Mouse (Mus musculus) midbrain, embryonic 13.5 days (tissue): ENCODE data around the gene Gm20661. TPM values are rescaled to one million over a fixed set of nuclear protein-coding genes. Genes with fewer than 3 reads are reported as not detected.

Source experiments
- ATAC-seq: fragments of 200-750 bp; cut with Nextera tagmentation; 2 replicates; pipeline ENCODE4 v1.8.0; 2017; ENCODE audit warnings: mild to moderate bottlenecking, moderate TSS enrichment, moderate library complexity
- H3K27ac ChIP-seq: fragments of 300-500 bp; sonication (generic); 2 replicates; pipeline ENCODE4 v1.5.1; 2015; ENCODE audit warnings: inconsistent platforms, mild to moderate bottlenecking, moderate library complexity
- H3K27me3 ChIP-seq: fragments of 300-500 bp; sonication (generic); 2 replicates; pipeline ENCODE4 v1.6.1; 2015; ENCODE audit warnings: mild to moderate bottlenecking, inconsistent platforms
- H3K36me3 ChIP-seq: fragments of 300-500 bp; sonication (generic); 2 replicates; pipeline ENCODE4 v1.6.1; 2015; ENCODE audit warnings: mild to moderate bottlenecking, inconsistent platforms
- H3K4me1 ChIP-seq: fragments of 300-500 bp; sonication (generic); replicated peaks from 2 replicates; pipeline ENCODE4 v1.6.1; 2015; ENCODE audit warnings: inconsistent platforms
- H3K4me2 ChIP-seq: fragments of 300-500 bp; sonication (generic); replicated peaks from 2 replicates; pipeline ENCODE4 v1.6.1; 2015; ENCODE audit warnings: moderate library complexity, mild to moderate bottlenecking, inconsistent platforms
- H3K4me3 ChIP-seq: fragments of 300-500 bp; sonication (generic); replicated peaks from 2 replicates; pipeline ENCODE4 v1.5.1; 2015; ENCODE audit warnings: mild to moderate bottlenecking, inconsistent platforms
- H3K9ac ChIP-seq: fragments of 300-500 bp; sonication (generic); replicated peaks from 2 replicates; pipeline ENCODE4 v1.6.1; 2015; ENCODE audit warnings: mild to moderate bottlenecking, inconsistent platforms
- H3K9me3 ChIP-seq: fragments of 300-500 bp; sonication (generic); 2 replicates; pipeline ENCODE4 v1.6.1; 2016; ENCODE audit warnings: mild to moderate bottlenecking, inconsistent platforms
- WGBS: fragments of 180-500 bp; shearing (Covaris S2); methylation state at CpG from one replicate; pipeline ENCODE4 v1.1.7; 2015; 5-methylcytosine and 5-hydroxymethylcytosine counted together
- polyA plus RNA-seq: library from polyadenylated mRNA; unstranded; fragments of >200 nt; fragmentation: Nextera tagmentation; extraction: Ambion mirVana; gene quantifications from 2 replicates; pipeline ENCODE4 v1.2.1, GENCODE M21; 2015

The Gm20661 gene
- polyA plus RNA-seq, 1 experiment from 2014 or later = 1.3 TPM

DNA sequence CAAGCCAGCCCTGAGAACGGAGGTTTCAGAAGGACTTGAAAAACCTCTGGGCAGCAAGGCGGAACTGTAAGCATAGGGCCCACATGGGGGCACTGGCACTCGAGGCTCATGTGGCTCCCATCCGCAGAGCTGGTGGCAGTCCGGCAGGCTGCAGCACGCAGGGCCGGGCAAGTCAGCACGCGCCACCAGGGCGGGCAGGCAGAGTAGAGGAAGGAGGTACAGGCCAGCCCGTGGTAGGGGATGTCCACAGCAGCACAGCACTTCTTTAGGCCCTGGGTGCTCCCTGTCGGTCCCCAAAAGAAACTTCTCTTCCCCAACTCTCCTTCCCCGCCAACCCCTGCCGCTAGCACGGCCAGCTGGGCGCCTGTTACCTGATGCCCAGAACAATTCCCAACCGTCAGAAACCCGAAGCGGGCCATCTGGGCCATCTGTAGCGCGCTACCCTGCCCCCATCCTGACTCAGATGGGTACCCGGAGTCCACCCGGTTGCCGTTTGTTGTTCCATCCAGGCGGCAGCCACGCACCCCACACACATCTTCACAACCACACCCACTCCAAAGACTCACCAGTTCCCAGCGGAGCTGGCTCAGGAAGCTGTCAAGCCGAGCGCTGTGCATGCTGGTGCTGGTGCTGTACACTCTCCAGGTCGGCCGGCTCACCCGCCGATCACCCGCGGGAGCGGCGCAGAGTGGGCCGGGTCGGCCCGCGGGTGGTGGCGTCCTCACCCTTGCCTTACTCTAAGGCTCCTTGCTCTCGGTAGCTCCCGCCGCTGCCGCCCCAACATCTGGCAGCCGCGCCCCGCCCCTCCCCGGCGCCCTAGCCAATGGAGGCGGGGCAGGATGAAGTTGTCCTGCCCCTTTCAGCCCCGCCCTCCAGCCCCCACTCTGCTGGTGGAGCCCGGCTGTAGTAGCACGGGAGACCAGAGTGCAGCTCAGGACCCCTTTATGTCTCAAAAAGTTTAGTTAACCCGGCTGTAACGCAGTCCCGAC is 2.6 kb downstream of the Gm20661 start, which contains the start of gene Inka1:
Inka1 (minus strand) TSS at position 749 of the 989 bp plus-strand sequence.
- Histone ChIP-seq H3K9ac (peak within 1 kb of the TSS; percentile 71), H3K36me3 (no peaks in the 10 kb centered on the region), H3K27me3 (peaks cover 25% of the 10 kb centered on the region), H3K4me2 (peak within 1 kb of the TSS; percentile 76), H3K9me3 (no peaks in the 10 kb centered on the region), H3K4me1 (peaks cover 33% of the 10 kb centered on the region), H3K27ac (peak within 1 kb of the TSS; percentile 16; the same call in 1 of the 2 replicates), H3K4me3 (peak within 1 kb of the TSS; percentile 63)
- WGBS = under 1% methylated on average over 58 of the region's 58 CpGs
- ATAC-seq = peak; percentile 79

GRCm38 (mm10) chr9:107986376-107986775 is 3.5 kb downstream of the Gm20661 start:
- no peak overlapping the region for H3K27ac ChIP-seq
- 9% methylated on average over 18 of the region's 18 CpGs for WGBS
- H3K9me3 ChIP-seq = no peaks in the 10 kb centered on the region

DNA sequence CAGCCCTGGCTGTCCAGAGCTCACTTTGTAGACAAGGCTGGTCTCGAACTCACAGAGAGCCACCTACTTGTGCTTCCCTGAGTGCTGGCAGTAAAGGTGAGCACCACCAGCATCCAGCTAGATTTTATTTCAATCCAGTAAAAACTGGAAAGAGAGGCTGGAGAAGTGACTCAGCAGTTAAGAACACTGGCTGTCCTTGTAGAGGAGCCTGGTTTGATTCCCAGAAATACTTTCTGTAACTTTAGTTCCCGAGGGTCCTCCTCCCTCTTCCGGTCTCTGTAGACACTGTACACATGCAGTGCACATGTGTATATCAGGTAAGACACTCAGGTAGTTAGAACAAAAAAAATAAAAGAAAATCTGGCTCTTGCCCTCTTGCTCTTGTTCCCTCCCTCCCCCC is 5.1 kb downstream of the Gm20661 start:
- ATAC-seq = no peak
- Histone ChIP-seq H3K9me3 (no peaks in the 10 kb centered on the region), H3K27me3 (peaks cover 23% of the 10 kb centered on the region), H3K4me1 (peaks cover 24% of the 10 kb centered on the region), H3K4me3 (no peak overlapping the region), H3K9ac (no peak overlapping the region), H3K4me2 (no peak overlapping the region), H3K36me3 (no peaks in the 10 kb centered on the region), H3K27ac (no peak overlapping the region)
- WGBS = 89% methylated on average over 3 of the region's 3 CpGs

More at GRCm38 (mm10) chr9:107986376-107986775, 3.5 kb downstream of the Gm20661 start:
- H3K4me2 ChIP-seq = peak overlapping the region; percentile 76
- no peaks in the 10 kb centered on the region for H3K36me3 ChIP-seq
- peaks cover 25% of the 10 kb centered on the region for H3K27me3 ChIP-seq
- H3K4me3 ChIP-seq = peak overlapping the region; percentile 63; the same call in 1 of the 2 replicates
- H3K9ac ChIP-seq = no peak overlapping the region
- ATAC-seq = peak; percentile 65
- peaks cover 33% of the 10 kb centered on the region for H3K4me1 ChIP-seq

DNA sequence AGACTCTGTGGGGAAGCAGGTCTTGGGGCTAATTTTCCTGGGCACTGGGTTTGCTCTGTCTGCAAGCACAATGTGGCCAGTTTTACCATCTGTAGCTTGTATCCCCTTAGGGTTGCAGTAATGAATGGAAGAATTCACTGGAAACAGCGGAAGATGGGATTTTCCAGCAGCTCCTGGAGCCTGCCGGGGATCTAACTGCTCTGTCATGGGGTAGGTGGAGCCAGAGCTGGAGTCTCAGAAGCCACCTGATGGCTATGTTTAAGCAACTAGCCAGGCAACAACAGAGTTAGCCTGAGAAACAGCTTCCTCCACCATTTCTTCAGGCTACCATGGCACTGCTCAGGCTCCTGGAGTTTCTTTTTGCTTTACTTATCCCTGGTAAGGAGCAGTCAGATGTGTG is 9.3 kb downstream of the Gm20661 start, which contains the start of gene Cdhr4:
Cdhr4 (plus strand) TSS at position 301 of the 400 bp plus-strand sequence.
- Histone ChIP-seq H3K9ac (no peak within 1 kb of the TSS), H3K36me3 (no peaks in the 10 kb centered on the region), H3K4me1 (no peaks in the 10 kb centered on the region), H3K9me3 (no peaks in the 10 kb centered on the region), H3K4me3 (no peak within 1 kb of the TSS), H3K27ac (no peak within 1 kb of the TSS), H3K4me2 (no peak within 1 kb of the TSS), H3K27me3 (no peaks in the 10 kb centered on the region)
- WGBS = 75% methylated on average over 2 of the region's 2 CpGs
- ATAC-seq = no peak

GRCm38 (mm10) chr9:107993013-107993412 is 10.2 kb downstream of the Gm20661 start:
- H3K9ac ChIP-seq = no peak overlapping the region
- no peaks in the 10 kb centered on the region for H3K27me3 ChIP-seq
- no peak overlapping the region for H3K4me3 ChIP-seq
- ATAC-seq = no peak
- H3K27ac ChIP-seq = no peak overlapping the region
- 85% methylated on average over 11 of the region's 11 CpGs for WGBS
- H3K4me1 ChIP-seq = no peaks in the 10 kb centered on the region
- H3K36me3 ChIP-seq = no peaks in the 10 kb centered on the region
- no peaks in the 10 kb centered on the region for H3K9me3 ChIP-seq
- no peak overlapping the region for H3K4me2 ChIP-seq

GRCm38 (mm10) chr9:107994464-107994863 is 11.6 kb downstream of the Gm20661 start:
- 68% methylated on average over 2 of the region's 2 CpGs for WGBS
- H3K9me3 ChIP-seq = no peaks in the 10 kb centered on the region
- ATAC-seq = no peak
- H3K27ac ChIP-seq = no peak overlapping the region
- H3K4me1 ChIP-seq = no peaks in the 10 kb centered on the region
- H3K9ac ChIP-seq = no peak overlapping the region
- no peak overlapping the region for H3K4me3 ChIP-seq
- H3K27me3 ChIP-seq = no peaks in the 10 kb centered on the region
- H3K36me3 ChIP-seq = no peaks in the 10 kb centered on the region
- no peak overlapping the region for H3K4me2 ChIP-seq

DNA sequence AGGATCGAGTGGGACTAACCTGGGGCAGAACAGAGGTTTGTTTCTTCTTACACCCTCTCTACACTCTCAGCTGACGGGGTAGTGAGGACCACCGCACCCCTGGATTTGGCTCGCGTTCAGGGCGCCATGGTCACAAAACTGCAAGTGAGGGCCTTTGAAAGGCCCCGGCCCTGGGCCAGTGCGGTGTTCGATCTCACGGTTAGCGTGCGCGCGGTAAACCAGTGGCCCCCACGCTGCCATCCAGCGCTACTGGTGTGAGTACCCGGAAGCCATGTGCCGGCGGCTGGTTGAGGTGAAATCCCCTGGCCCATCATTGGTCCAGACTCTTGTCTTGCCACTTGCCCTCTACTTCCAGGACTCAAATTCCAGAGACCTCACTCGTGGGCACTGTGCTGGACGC is 12.7 kb downstream of the Gm20661 start:
- H3K9ac ChIP-seq = no peak overlapping the region
- no peaks in the 10 kb centered on the region for H3K27me3 ChIP-seq
- H3K9me3 ChIP-seq = no peaks in the 10 kb centered on the region
- no peak overlapping the region for H3K4me2 ChIP-seq
- no peak for ATAC-seq
- WGBS = 93% methylated on average over 21 of the region's 21 CpGs
- no peaks in the 10 kb centered on the region for H3K4me1 ChIP-seq
- no peak overlapping the region for H3K4me3 ChIP-seq
- H3K36me3 ChIP-seq = no peaks in the 10 kb centered on the region
- no peak overlapping the region for H3K27ac ChIP-seq

DNA sequence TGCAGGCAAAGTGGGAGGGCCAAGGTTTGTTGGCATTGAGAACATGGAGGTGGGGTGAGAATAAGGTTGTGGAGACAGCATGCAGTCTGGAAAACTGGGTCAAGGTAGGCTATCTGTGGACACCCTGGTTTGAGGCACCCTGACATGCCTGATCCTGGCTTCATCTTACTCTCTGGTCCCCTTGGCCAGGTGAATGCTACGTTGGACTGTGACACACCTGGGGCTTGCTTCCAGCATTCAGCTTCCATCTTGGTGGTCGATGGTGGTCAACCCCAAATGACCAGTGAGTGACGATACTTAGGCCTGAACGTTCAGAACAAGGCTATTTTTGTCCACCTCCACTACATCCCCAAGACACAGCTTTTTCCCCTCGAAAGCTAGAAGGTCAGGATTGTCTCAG is 13.2 kb downstream of the Gm20661 start, which contains the start of gene Gm20662:
Gm20662 (plus strand) TSS at position 301 of the 400 bp plus-strand sequence.
- Histone ChIP-seq H3K9ac (no peak within 1 kb of the TSS), H3K4me3 (no peak within 1 kb of the TSS), H3K9me3 (no peaks in the 10 kb centered on the region), H3K4me2 (no peak within 1 kb of the TSS), H3K4me1 (no peaks in the 10 kb centered on the region), H3K27ac (no peak within 1 kb of the TSS), H3K27me3 (no peaks in the 10 kb centered on the region), H3K36me3 (no peaks in the 10 kb centered on the region)
- no peak for ATAC-seq
- WGBS = 94% methylated on average over 5 of the region's 5 CpGs

DNA sequence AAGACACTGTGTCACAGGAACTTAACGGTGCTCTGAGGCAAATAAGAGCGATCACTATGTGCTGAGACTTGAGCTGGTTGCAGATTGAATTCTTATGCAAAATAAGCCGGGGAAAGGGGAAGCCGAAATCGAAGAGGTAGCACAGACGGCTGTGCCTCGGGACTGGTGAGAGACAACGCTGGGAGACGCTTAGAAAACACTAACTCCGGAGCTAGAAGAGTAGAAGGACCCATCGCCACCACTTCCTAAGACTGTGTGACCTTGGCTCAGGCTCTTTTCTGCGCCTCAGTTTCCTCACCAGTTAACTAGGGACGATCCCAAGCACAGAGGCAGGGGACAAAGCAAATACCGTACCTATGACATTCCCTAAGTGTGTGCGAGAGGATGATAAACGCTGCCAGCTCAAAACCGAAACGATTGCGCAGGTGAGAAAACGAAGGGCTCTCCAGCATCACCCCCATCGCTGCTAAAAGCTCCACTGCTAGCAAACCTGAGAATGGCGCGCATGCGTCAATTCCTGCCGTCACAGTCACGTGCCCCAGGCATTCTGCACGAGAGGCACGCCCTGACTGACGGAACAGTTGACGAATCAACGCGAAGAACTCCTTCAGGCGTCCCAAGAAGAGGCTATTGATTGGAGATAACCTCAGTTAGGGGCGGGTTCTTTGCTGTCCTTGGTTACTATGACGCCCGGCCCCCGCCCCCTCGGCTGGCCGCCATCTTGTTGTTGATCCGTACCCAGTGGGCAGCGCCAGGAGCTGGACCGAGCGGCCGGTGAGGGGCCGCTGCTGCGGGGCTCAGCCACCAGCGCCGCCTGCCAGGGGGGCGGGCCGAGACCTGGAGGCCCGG is 19.3 kb downstream of the Gm20661 start, which contains the start of gene Ip6k1:
Ip6k1 (plus strand) TSS at position 580 of the 849 bp plus-strand sequence.
- Histone ChIP-seq H3K9me3 (no peaks in the 10 kb centered on the region), H3K4me3 (peak within 1 kb of the TSS; percentile 94), H3K9ac (peak within 1 kb of the TSS; percentile 98), H3K27me3 (no peaks in the 10 kb centered on the region), H3K4me1 (peaks cover 40% of the 10 kb centered on the region), H3K4me2 (peak within 1 kb of the TSS; percentile 88), H3K36me3 (no peaks in the 10 kb centered on the region), H3K27ac (peak within 1 kb of the TSS; percentile 97)
- ATAC-seq = peak; percentile 98
- under 1% methylated on average over 51 of the region's 51 CpGs for WGBS

GRCm38 (mm10) chr9:108002778-108003530 is 20.1 kb downstream of the Gm20661 start:
- H3K36me3 ChIP-seq = no peaks in the 10 kb centered on the region
- H3K9me3 ChIP-seq = no peaks in the 10 kb centered on the region
- peak overlapping the region; percentile 98 for H3K9ac ChIP-seq
- H3K27me3 ChIP-seq = no peaks in the 10 kb centered on the region
- peak overlapping the region; percentile 88 for H3K4me2 ChIP-seq
- H3K27ac ChIP-seq = peak overlapping the region; percentile 97
- under 1% methylated on average over 50 of the region's 50 CpGs for WGBS
- peak overlapping the region; percentile 94 for H3K4me3 ChIP-seq
- peak; percentile 70; the same call in 1 of the 2 replicates for ATAC-seq
- peaks cover 40% of the 10 kb centered on the region for H3K4me1 ChIP-seq

- H3K4me2 ChIP-seq = peak overlapping the region; percentile 88
- H3K9ac ChIP-seq = peak overlapping the region; percentile 98
- H3K9me3 ChIP-seq = no peaks in the 10 kb centered on the region
- H3K27me3 ChIP-seq = no peaks in the 10 kb centered on the region
- 16% methylated on average over 8 of the region's 8 CpGs for WGBS
- H3K36me3 ChIP-seq = no peaks in the 10 kb centered on the region
- H3K4me1 ChIP-seq = peaks cover 40% of the 10 kb centered on the region
- H3K27ac ChIP-seq = peak overlapping the region; percentile 97
- ATAC-seq = no peak
- H3K4me3 ChIP-seq = peak overlapping the region; percentile 94
Measured at GRCm38 (mm10) chr9:108003531-108003890, 20.7 kb downstream of the Gm20661 start.
